Mouse (Mus musculus): Measurements from ENCODE around the gene Plxdc2. TPM values are rescaled to one million over a fixed set of nuclear protein-coding genes. Genes with fewer than 3 reads are reported as not detected.
A peak's percentile ranks its signal among the peaks of the same experiment; 100 is the strongest.

Plxdc2 gene
- 77.3 and 90.3 TPM in 2 replicates for polyA plus RNA-seq (2012; rRNA removed)

GRCm38 (mm10) chr2:16356106-16356818 lies at the start of gene Plxdc2:
Gene Plxdc2, plus strand, starts transcription at chr2:16356304.
- DNase-seq (ENCODE audit: low spot score), result peak; percentile 60

- no peak for DNase-seq (ENCODE audit: low spot score)
Observed at GRCm38 (mm10) chr2:16310387-16310786, 45.7 kb upstream of the Plxdc2 start.

- no peak for DNase-seq (ENCODE audit: low spot score)
Observed at GRCm38 (mm10) chr2:16312400-16313070, 43.6 kb upstream of the Plxdc2 start.

GRCm38 (mm10) chr2:16335194-16335781 lies 20.8 kb upstream of the Plxdc2 start:
- DNase-seq (ENCODE audit: low spot score), result no peak

GRCm38 (mm10) chr2:16344564-16344963 lies 11.5 kb upstream of the Plxdc2 start:
- no peak for DNase-seq (ENCODE audit: low spot score)

- DNase-seq (ENCODE audit: low spot score), result no peak
Observed at GRCm38 (mm10) chr2:16351106-16351505, 5.0 kb upstream of the Plxdc2 start.

GRCm38 (mm10) chr2:16355611-16356105 lies 446 bp upstream of the Plxdc2 start:
- DNase-seq (ENCODE audit: low spot score), result no peak

- DNase-seq (ENCODE audit: low spot score), result peak; percentile 30
Observed at GRCm38 (mm10) chr2:16356921-16357837, 1.1 kb downstream of the Plxdc2 start.

GRCm38 (mm10) chr2:16357946-16358345 lies 1.8 kb downstream of the Plxdc2 start:
- DNase-seq (ENCODE audit: low spot score), result no peak

GRCm38 (mm10) chr2:16359341-16359928 lies 3.3 kb downstream of the Plxdc2 start:
- DNase-seq (ENCODE audit: low spot score), result no peak

- DNase-seq (ENCODE audit: low spot score), result no peak
Observed at GRCm38 (mm10) chr2:16364749-16365148, 8.6 kb downstream of the Plxdc2 start.

- no peak for DNase-seq (ENCODE audit: low spot score)
Observed at GRCm38 (mm10) chr2:16365830-16366401, 9.8 kb downstream of the Plxdc2 start.

GRCm38 (mm10) chr2:16370419-16370818 lies 14.3 kb downstream of the Plxdc2 start:
- no peak for DNase-seq (ENCODE audit: low spot score)

GRCm38 (mm10) chr2:16374288-16374687 lies 18.2 kb downstream of the Plxdc2 start:
- no peak for DNase-seq (ENCODE audit: low spot score)

GRCm38 (mm10) chr2:16386206-16386605 lies 30.1 kb downstream of the Plxdc2 start:
- no peak for DNase-seq (ENCODE audit: low spot score)

GRCm38 (mm10) chr2:16386692-16387091 lies 30.6 kb downstream of the Plxdc2 start:
- DNase-seq (ENCODE audit: low spot score), result no peak

GRCm38 (mm10) chr2:16387787-16388186 lies 31.7 kb downstream of the Plxdc2 start:
- no peak for DNase-seq (ENCODE audit: low spot score)

GRCm38 (mm10) chr2:16397501-16397900 lies 41.4 kb downstream of the Plxdc2 start:
- no peak for DNase-seq (ENCODE audit: low spot score)

- no peak for DNase-seq (ENCODE audit: low spot score)
Observed at GRCm38 (mm10) chr2:16398006-16398405, 41.9 kb downstream of the Plxdc2 start.

- no peak for DNase-seq (ENCODE audit: low spot score)
Observed at GRCm38 (mm10) chr2:16398896-16399295, 42.8 kb downstream of the Plxdc2 start.

- no peak for DNase-seq (ENCODE audit: low spot score)
Observed at GRCm38 (mm10) chr2:16406508-16406907, 50.4 kb downstream of the Plxdc2 start.

All from urinary bladder, adult 2 months (tissue).